Mouse (Mus musculus): ENCODE results near the gene Smoc1. TPM values are rescaled to one million over a fixed set of nuclear protein-coding genes. Genes with fewer than 3 reads are reported as not detected.

The Smoc1 gene
- total RNA-seq, 1 experiment from 2014 or later: 0.96 TPM

GRCm38 (mm10) chr12:81160425-81160824, 133.8 kb downstream of the Smoc1 start:
- no peak for ATAC-seq (replicated peaks; ENCODE audit: low read depth, poor library complexity, severe bottlenecking)

- no peak for ATAC-seq (replicated peaks; ENCODE audit: low read depth, poor library complexity, severe bottlenecking)
These were observed 134.2 kb downstream of the Smoc1 start for GRCm38 (mm10) chr12:81160831-81161230.

GRCm38 (mm10) chr12:81161282-81161681, 134.7 kb downstream of the Smoc1 start:
- no peak for ATAC-seq (replicated peaks; ENCODE audit: low read depth, poor library complexity, severe bottlenecking)

- no peak for ATAC-seq (replicated peaks; ENCODE audit: low read depth, poor library complexity, severe bottlenecking)
These were observed 136.5 kb downstream of the Smoc1 start for GRCm38 (mm10) chr12:81163131-81163530.

- no peak for ATAC-seq (replicated peaks; ENCODE audit: low read depth, poor library complexity, severe bottlenecking)
These were observed 137.0 kb downstream of the Smoc1 start for GRCm38 (mm10) chr12:81163566-81163965.

- ATAC-seq (replicated peaks; ENCODE audit: low read depth, poor library complexity, severe bottlenecking): no peak
These were observed 139.5 kb downstream of the Smoc1 start for GRCm38 (mm10) chr12:81166092-81166491.

- ATAC-seq (replicated peaks; ENCODE audit: low read depth, poor library complexity, severe bottlenecking): no peak
These were observed 140.0 kb downstream of the Smoc1 start for GRCm38 (mm10) chr12:81166615-81167014.

GRCm38 (mm10) chr12:81167142-81167541, 140.5 kb downstream of the Smoc1 start:
- ATAC-seq (replicated peaks; ENCODE audit: low read depth, poor library complexity, severe bottlenecking): no peak

- ATAC-seq (replicated peaks; ENCODE audit: low read depth, poor library complexity, severe bottlenecking): no peak
These were observed 141.4 kb downstream of the Smoc1 start for GRCm38 (mm10) chr12:81168031-81168430.

- ATAC-seq (replicated peaks; ENCODE audit: low read depth, poor library complexity, severe bottlenecking): peak; percentile 50; the same call in 1 of the 2 replicates
These were observed 141.9 kb downstream of the Smoc1 start for GRCm38 (mm10) chr12:81168494-81168893.

- no peak for ATAC-seq (replicated peaks; ENCODE audit: low read depth, poor library complexity, severe bottlenecking)
These were observed 143.5 kb downstream of the Smoc1 start for GRCm38 (mm10) chr12:81170076-81170475.

- no peak for ATAC-seq (replicated peaks; ENCODE audit: low read depth, poor library complexity, severe bottlenecking)
These were observed 146.4 kb downstream of the Smoc1 start for GRCm38 (mm10) chr12:81173011-81173410.

GRCm38 (mm10) chr12:81173893-81174292, 147.3 kb downstream of the Smoc1 start:
- no peak for ATAC-seq (replicated peaks; ENCODE audit: low read depth, poor library complexity, severe bottlenecking)

GRCm38 (mm10) chr12:81175252-81175651, 148.6 kb downstream of the Smoc1 start:
- ATAC-seq (replicated peaks; ENCODE audit: low read depth, poor library complexity, severe bottlenecking): no peak

- ATAC-seq (replicated peaks; ENCODE audit: low read depth, poor library complexity, severe bottlenecking): peak; percentile 82
These were observed 155.5 kb downstream of the Smoc1 start for GRCm38 (mm10) chr12:81182073-81182472.

- ATAC-seq (replicated peaks; ENCODE audit: low read depth, poor library complexity, severe bottlenecking): no peak
These were observed 158.4 kb downstream of the Smoc1 start for GRCm38 (mm10) chr12:81184967-81185366.

- no peak for ATAC-seq (replicated peaks; ENCODE audit: low read depth, poor library complexity, severe bottlenecking)
These were observed 159.5 kb downstream of the Smoc1 start for GRCm38 (mm10) chr12:81186081-81186480.

GRCm38 (mm10) chr12:81186668-81187067, 160.1 kb downstream of the Smoc1 start:
- ATAC-seq (replicated peaks; ENCODE audit: low read depth, poor library complexity, severe bottlenecking): no peak

- no peak for ATAC-seq (replicated peaks; ENCODE audit: low read depth, poor library complexity, severe bottlenecking)
These were observed 161.8 kb downstream of the Smoc1 start for GRCm38 (mm10) chr12:81188423-81188822.

GRCm38 (mm10) chr12:81188996-81189395, 162.4 kb downstream of the Smoc1 start:
- ATAC-seq (replicated peaks; ENCODE audit: low read depth, poor library complexity, severe bottlenecking): no peak

GRCm38 (mm10) chr12:81189636-81190035, 163.0 kb downstream of the Smoc1 start:
- no peak for ATAC-seq (replicated peaks; ENCODE audit: low read depth, poor library complexity, severe bottlenecking)

GRCm38 (mm10) chr12:81193968-81194367, 167.4 kb downstream of the Smoc1 start:
- no peak for ATAC-seq (replicated peaks; ENCODE audit: low read depth, poor library complexity, severe bottlenecking)

Measured in common myeloid progenitor, adult 5-6 weeks (primary cell).